ENCODE assay signal across 9 mouse cellular contexts in genomic region chr12:87413179-87413790, GRCm38 (mm10). TPM values are rescaled to one million over a fixed set of nuclear protein-coding genes. Genes with fewer than 3 reads are reported as not detected.
DNase-seq lines count a peak whose midpoint lies in the region; ATAC-seq and TF ChIP-seq lines count a peak whose summit lies in the region.
"Had no signal": no experiment of that assay in that cellular context is flagged by ENCODE, and none has a peak within 500 bp of the region (broad histone marks: within the 10 kb centered on the region; RNA-seq: fewer than 3 reads in every experiment).

No protein-coding gene starts in this region.

- 32% methylated on average over 4 of the region's 4 CpGs for WGBS in midbrain, embryonic 13.5 days

- no peak overlapping the region for H3K9ac ChIP-seq in midbrain, embryonic 13.5 days (replicated peaks)
- H3K9ac ChIP-seq: liver, embryonic 15.5 days had no signal

- peak; percentile 75 for ATAC-seq in midbrain, embryonic 13.5 days

- no peaks in the 10 kb centered on the region for H3K27me3 ChIP-seq in midbrain, embryonic 13.5 days

- H3K27ac ChIP-seq in gastrocnemius, adult 2 months = no peak overlapping the region
- H3K27ac ChIP-seq in midbrain, embryonic 13.5 days = no peak overlapping the region
- H3K27ac ChIP-seq: liver, embryonic 15.5 days had no signal

- DNase-seq in adrenal gland, adult (ENCODE audit: inconsistent age in 2 of 2, low spot score in 1 of 2) = peak; percentile 75 to 92
- DNase-seq in adrenal gland, adult 8-10 months = no peak
- peak; percentile 82 to 88 for DNase-seq in cerebellum, postnatal 14 days
- DNase-seq in gastrocnemius, adult 2 months = peak; percentile 69
- peak; percentile 30 for DNase-seq in kidney, adult 11 months
- peak; percentile 56 to 71 for DNase-seq in left cerebral cortex, postnatal 36 days (ENCODE audit: low spot score in 2 of 2)
- peak; percentile 72 for DNase-seq in right cerebral cortex, postnatal 4 days

- peak; percentile 95 for TF ChIP-seq CTCF in gastrocnemius, adult 2 months (IDR thresholded peaks at IDR 0.05)

- intact Hi-C loops in gastrocnemius, adult 2 months (cut with DNase I) = no loop called here
- intact Hi-C loops in left cerebral cortex, postnatal 36 days (cut with DNase I) = no loop called here

- H3K4me3 ChIP-seq in gastrocnemius, adult 2 months = no peak overlapping the region
- no peak overlapping the region for H3K4me3 ChIP-seq in midbrain, embryonic 13.5 days (replicated peaks)
- H3K4me3 ChIP-seq: liver, embryonic 15.5 days had no signal

- H3K9me3 ChIP-seq in midbrain, embryonic 13.5 days = no peaks in the 10 kb centered on the region
- H3K9me3 ChIP-seq: liver, embryonic 15.5 days had no signal

- H3K36me3 ChIP-seq in midbrain, embryonic 13.5 days = no peaks in the 10 kb centered on the region
- H3K36me3 ChIP-seq: liver, embryonic 15.5 days had no signal

- H3K4me1 ChIP-seq in midbrain, embryonic 13.5 days (replicated peaks) = no peaks in the 10 kb centered on the region

- H3K4me2 ChIP-seq in midbrain, embryonic 13.5 days (replicated peaks) = no peak overlapping the region
- H3K4me2 ChIP-seq: liver, embryonic 15.5 days had no signal

RNA-seq across cellular contexts. Expression of gene Sptlc2, which starts 25.1 kb away (rescaled TPM):
- total RNA-seq in adrenal gland, adult 8-10 months (2022) = 100 to 1,000 TPM; 224 to 333 (median 255) TPM
- 1 to 10 TPM; 6.4 to 8.5 TPM for total RNA-seq in gastrocnemius, adult 2 months (2021)
- total RNA-seq in left cerebral cortex, postnatal 36 days (2021) = 10 to 100 TPM; 33.7 to 34.1 TPM
- polyA plus RNA-seq in midbrain, embryonic 13.5 days (2015; fragmentation: Nextera tagmentation; extraction: Ambion mirVana) = 55.5 and 59.9 TPM in 2 replicates

RNA-seq across cellular contexts. Expression of gene Slirp, which starts 30.4 kb away (rescaled TPM):
- total RNA-seq in adrenal gland, adult 8-10 months (2022) = 100 to 1,000 TPM; 156 to 205 (median 191) TPM
- 100 to 1,000 TPM; 141 to 180 TPM for total RNA-seq in gastrocnemius, adult 2 months (2021)
- total RNA-seq in left cerebral cortex, postnatal 36 days (2021) = 10 to 100 TPM; 92.2 to 97.3 TPM
- polyA plus RNA-seq in midbrain, embryonic 13.5 days (2015; fragmentation: Nextera tagmentation; extraction: Ambion mirVana) = 305 and 312 TPM in 2 replicates

RNA-seq across cellular contexts. Expression of gene Alkbh1, which starts 30.5 kb away (rescaled TPM):
- 10 to 100 TPM; 16.4 to 28.3 (median 21.9) TPM for total RNA-seq in adrenal gland, adult 8-10 months (2022)
- total RNA-seq in gastrocnemius, adult 2 months (2021) = 1 to 10 TPM; 6.4 to 8.3 TPM
- 10 to 100 TPM; 14.6 to 19.0 TPM for total RNA-seq in left cerebral cortex, postnatal 36 days (2021)
- polyA plus RNA-seq in midbrain, embryonic 13.5 days (2015; fragmentation: Nextera tagmentation; extraction: Ambion mirVana) = 45.3 and 50.1 TPM in 2 replicates

RNA-seq across cellular contexts. Expression of gene Snw1, which starts 58.8 kb away (rescaled TPM):
- total RNA-seq in adrenal gland, adult 8-10 months (2022) = 100 to 1,000 TPM in 1 of 4 experiments, 10 to 100 TPM in 3; 76.4 to 103 (median 91.9) TPM
- 10 to 100 TPM; 46.5 to 52.7 TPM for total RNA-seq in gastrocnemius, adult 2 months (2021)
- 10 to 100 TPM; 64.7 to 73.8 TPM for total RNA-seq in left cerebral cortex, postnatal 36 days (2021)
- polyA plus RNA-seq in midbrain, embryonic 13.5 days (2015; fragmentation: Nextera tagmentation; extraction: Ambion mirVana) = 132 and 135 TPM in 2 replicates

Comparison
In these comparisons a context has a peak if more than half of its experiments do, and no peak if none do; other contexts are left out.
1. RNA of gene Sptlc2, which starts 25.1 kb away (total RNA-seq): 224 to 333 TPM in adrenal gland, adult 8-10 months; 33.7 to 34.1 TPM in left cerebral cortex, postnatal 36 days and 6.4 to 8.5 TPM in gastrocnemius, adult 2 months; every median in the first group is over 4 times any median in the second.